Mouse (Mus musculus) cerebral cortex, adult 2 months (tissue): ENCODE results near the gene Tns3.

Experiments used
- WGBS: fragments of 180-500 bp; shearing (Covaris S2); methylation state at CpG from one replicate; pipeline ENCODE4 v1.1.7; 2018; 5-methylcytosine and 5-hydroxymethylcytosine counted together

Gene Tns3

GRCm38 (mm10) chr11:8622668-8623067 lies 41.7 kb downstream of the Tns3 start:
- WGBS: 60% methylated on average over 6 of the region's 6 CpGs

DNA sequence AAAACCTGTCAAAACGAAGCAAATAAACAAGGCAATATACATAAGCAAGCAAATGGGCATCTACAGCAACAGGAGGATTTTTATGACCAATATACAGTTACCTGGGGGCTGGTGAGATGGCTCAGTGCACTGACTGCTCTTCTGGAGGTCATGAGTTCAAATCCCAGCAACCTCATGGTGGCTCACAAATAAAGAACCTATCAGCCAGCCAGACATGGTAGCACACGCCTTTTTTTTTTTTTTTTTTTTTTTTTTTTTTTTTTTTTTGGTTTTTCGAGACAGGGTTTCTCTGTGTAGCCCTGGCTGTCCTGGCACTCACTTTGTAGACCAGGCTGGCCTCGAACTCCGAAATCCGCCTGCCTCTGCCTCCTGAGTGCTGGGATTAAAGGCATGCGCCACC lies 45.2 kb downstream of the Tns3 start:
- 83% methylated on average over 7 of the region's 7 CpGs for WGBS

- WGBS: 76% methylated on average over 10 of the region's 10 CpGs
These were observed 46.0 kb downstream of the Tns3 start for GRCm38 (mm10) chr11:8618301-8618700.

DNA sequence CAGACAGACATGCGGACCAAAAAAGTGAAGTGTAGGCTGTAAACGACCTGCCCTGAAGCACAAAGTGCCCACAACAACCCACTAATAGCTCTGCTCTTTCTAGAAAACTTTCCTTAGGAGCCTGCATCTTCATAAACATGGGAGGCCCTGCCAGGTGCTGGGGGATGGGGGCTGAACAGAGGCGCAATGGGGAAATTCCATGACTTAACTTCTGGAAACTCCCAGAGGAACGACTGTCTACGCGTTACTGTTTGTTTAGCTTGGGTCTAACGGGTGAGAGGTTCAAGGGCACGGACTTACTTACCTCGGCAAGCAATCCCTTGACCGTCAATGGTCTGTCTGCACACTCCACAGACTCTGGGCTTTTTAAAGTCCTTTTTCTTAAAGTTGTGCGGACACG lies 48.9 kb downstream of the Tns3 start:
- 84% methylated on average over 12 of the region's 12 CpGs for WGBS

DNA sequence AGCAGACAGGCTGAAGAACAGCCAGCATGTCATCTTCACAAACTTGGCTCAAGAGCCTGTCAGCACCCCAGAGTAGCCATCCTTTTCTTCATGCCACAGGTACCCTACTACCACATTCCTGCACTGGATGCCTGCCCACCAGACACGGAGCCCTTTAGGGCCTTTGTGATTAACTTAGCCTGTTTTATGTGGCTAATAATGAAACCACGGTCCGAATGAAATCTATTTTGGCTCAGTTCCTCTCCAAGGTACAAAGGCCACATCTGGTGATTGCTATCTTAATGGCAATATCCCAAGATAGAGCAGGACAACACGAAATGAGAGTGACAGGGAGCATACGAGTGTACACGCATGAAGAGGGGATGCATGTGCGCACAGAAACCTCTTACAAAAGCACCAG lies 53.9 kb downstream of the Tns3 start:
- 74% methylated on average over 7 of the region's 7 CpGs for WGBS

- 83% methylated on average over 12 of the region's 12 CpGs for WGBS
These were observed 54.5 kb downstream of the Tns3 start for GRCm38 (mm10) chr11:8609873-8610272.

- 100% methylated on average over 1 of the region's 1 CpGs for WGBS
These were observed 57.2 kb downstream of the Tns3 start for GRCm38 (mm10) chr11:8607123-8607522.

GRCm38 (mm10) chr11:8604789-8605569 lies 59.4 kb downstream of the Tns3 start:
- 90% methylated on average over 10 of the region's 10 CpGs for WGBS

- WGBS: 62% methylated on average over 1 of the region's 1 CpGs
These were observed 61.7 kb downstream of the Tns3 start for GRCm38 (mm10) chr11:8602606-8603005.

DNA sequence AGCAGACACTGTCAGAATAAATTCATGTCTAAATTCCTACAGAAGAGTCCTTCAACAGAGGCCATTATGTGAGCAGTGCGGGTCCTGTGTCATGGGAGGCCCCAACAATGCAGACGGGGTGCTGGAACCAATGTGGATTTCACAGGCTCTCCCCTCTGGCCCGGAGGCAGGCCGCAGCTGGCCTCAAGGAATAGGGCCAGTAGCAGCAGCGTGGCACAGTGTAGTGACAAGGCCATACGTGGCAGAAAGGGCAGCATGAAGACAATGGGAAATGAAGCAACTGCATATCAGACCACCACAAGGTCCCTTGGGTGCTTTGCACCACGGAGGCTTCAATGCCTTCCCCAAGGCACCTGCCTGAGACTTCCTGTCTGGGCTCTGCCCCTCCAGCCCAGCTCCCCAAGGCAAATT lies 62.9 kb downstream of the Tns3 start:
- 73% methylated on average over 7 of the region's 7 CpGs for WGBS

GRCm38 (mm10) chr11:8595642-8596041 lies 68.7 kb downstream of the Tns3 start:
- WGBS: 93% methylated on average over 5 of the region's 5 CpGs

DNA sequence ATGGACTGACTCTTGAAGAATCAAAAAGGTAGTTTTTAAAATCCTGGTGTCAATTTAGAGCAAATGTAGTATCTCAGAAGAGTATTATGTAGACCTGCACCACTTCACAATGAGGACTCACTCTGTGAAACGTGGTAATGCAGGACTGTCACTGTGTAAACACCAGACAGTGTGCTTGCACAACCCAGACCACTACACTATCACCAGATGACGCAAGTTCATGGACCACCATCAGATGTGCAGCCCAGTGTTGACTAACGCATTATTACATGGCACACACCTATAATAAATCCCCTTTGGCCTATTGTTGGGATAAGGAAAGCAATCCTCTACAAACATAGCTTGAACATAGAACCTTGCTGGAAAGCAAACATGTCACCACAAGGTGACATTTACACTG lies 71.2 kb downstream of the Tns3 start:
- WGBS: 93% methylated on average over 3 of the region's 3 CpGs

DNA sequence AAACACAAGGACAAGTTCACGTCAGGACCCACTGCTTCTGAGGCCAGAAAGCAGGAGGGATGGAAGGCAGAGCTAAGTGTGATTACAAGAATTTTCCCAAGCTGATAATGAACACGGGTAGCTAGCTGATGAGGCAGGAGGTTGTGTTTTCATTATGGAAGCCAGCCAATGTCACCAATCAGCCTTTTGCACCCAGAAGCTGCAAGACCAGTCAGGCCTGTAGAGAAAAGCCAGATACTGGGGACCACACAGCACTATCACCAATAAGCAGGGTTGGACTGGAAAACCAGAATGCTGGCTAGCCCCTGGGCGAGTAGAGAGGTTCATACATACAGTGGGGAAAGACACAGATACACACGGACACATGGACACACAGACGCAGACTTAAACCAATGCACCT lies 73.1 kb downstream of the Tns3 start:
- 87% methylated on average over 5 of the region's 5 CpGs for WGBS

DNA sequence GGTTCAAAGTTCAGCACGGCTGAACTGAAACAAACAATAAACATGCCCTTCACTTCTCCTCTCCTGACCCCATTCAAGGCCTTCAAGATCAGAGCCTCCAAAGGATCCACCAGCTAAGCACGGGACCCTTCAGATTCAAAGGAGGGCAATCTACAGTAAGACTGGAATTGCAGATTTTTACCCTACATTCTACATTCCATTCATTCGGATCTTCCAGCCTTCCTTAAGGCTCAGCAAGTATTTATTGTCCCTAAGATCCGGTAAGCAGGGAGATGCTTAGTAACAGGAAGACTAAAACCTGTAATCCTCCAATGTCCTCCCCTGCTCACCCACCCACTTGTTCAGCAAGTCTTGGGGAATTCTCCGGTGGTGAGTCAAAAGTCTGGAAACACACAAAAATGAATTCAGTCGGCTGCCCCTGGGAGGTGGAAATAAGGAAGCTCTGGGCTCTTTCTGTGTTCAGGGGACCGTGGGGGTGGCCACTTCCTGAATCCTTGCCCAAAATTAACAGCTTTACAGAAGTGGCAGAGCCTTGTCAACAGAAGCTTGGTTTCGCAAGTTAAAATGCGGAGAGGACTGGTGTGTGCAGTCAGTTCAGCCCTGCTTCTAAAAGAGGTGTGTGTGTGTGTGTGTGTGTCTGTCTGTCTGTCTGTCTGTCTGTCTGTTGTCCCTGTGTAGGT lies 75.0 kb downstream of the Tns3 start:
- 32% methylated on average over 9 of the region's 9 CpGs for WGBS

GRCm38 (mm10) chr11:8587941-8588340 lies 76.4 kb downstream of the Tns3 start:
- 96% methylated on average over 3 of the region's 3 CpGs for WGBS

GRCm38 (mm10) chr11:8586996-8587644 lies 77.2 kb downstream of the Tns3 start:
- WGBS: 59% methylated on average over 10 of the region's 10 CpGs

- WGBS: 90% methylated on average over 2 of the region's 2 CpGs
These were observed 78.0 kb downstream of the Tns3 start for GRCm38 (mm10) chr11:8586374-8586773.

GRCm38 (mm10) chr11:8585686-8586085 lies 78.6 kb downstream of the Tns3 start:
- WGBS: 88% methylated on average over 3 of the region's 3 CpGs

- 64% methylated on average over 1 of the region's 1 CpGs for WGBS
These were observed 79.4 kb downstream of the Tns3 start for GRCm38 (mm10) chr11:8584925-8585324.

DNA sequence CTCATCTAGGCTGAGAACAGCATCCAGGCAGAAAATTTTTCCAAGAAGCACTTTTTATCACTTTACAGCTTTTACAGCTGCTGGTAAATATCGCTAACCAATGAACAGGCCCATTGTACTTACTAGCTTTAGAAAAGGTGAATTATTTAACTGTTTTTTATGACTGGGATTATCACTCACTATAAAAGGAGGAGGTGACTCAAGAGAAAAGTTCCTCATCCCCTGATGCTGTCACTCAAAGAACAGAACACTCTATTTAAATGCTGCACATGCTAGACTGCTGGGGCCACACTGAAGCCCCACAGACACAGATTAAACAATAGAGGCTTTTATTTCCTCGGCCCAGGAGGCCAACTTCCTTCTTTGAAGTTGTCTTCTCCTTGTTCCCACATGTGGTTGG lies 80.0 kb downstream of the Tns3 start:
- 68% methylated on average over 2 of the region's 2 CpGs for WGBS

- WGBS: 99% methylated on average over 3 of the region's 3 CpGs
These were observed 81.2 kb downstream of the Tns3 start for GRCm38 (mm10) chr11:8583137-8583536.

DNA sequence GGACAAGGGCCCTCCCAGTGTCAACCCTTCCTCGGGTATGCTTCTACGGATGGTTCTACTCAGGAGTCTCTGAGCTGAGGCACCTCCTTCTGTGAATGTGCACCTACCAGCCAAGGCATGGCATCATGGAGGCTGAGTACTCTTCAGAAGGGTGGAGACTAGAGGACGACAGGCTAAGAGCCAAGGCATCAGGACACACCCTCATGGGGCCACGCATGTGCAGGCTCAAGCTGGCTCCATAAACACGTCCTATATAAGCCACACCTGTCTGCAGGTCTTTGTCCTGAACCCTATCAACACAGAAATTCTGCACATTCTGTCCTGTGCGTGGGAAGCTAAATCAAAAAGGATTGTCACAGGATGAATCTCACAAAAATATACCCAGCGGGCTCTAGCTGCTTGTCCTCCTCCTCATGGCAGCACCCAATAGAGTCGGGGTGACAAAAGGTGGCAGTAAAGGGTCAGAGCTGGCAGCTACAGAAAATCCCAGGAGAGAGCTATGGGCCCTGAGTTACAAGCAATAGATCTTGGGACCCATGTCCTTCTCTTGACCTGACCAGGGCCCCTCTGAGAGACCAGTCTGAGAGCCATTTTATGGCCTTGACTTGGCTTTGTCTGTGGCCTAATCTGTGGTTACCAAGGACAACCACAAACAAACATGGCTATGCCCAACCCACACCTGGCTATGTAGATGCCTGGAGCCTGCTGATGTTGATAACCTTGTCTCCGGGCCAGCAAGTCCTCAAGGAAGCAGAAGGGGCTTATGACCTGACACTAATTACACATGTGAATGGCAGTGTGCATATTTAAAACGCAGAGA lies 82.0 kb downstream of the Tns3 start:
- 91% methylated on average over 10 of the region's 10 CpGs for WGBS
